Mouse (Mus musculus) kidney, embryonic 14.5 days (tissue): ENCODE data around the gene Cd200r1. TPM values are rescaled to one million over a fixed set of nuclear protein-coding genes. Genes with fewer than 3 reads are reported as not detected.

Source experiments
- ATAC-seq: fragments of 200-750 bp; cut with Nextera tagmentation; 2 replicates; pipeline ENCODE4 v1.8.0; 2017; ENCODE audit warnings: moderate number of reproducible peaks, mild to moderate bottlenecking, moderate TSS enrichment, moderate library complexity; ENCODE audit not compliant: low FRiP score, low TSS enrichment
- H3K27ac ChIP-seq: fragments of 300-500 bp; sonication (generic); 2 replicates; pipeline ENCODE4 v1.5.1; 2014; ENCODE audit warnings: low read depth, mild to moderate bottlenecking, low read length, moderate library complexity, mixed read lengths
- H3K27me3 ChIP-seq: fragments of 300-500 bp; sonication (generic); 2 replicates; pipeline ENCODE4 v1.6.1; 2014; ENCODE audit warnings: mild to moderate bottlenecking, low read length; ENCODE audit not compliant: control insufficient read depth, insufficient read depth
- H3K36me3 ChIP-seq: fragments of 300-500 bp; sonication (generic); 2 replicates; pipeline ENCODE4 v1.6.1; 2014; ENCODE audit warnings: low read length, mixed read lengths; ENCODE audit not compliant: control insufficient read depth, insufficient read depth
- H3K4me1 ChIP-seq: fragments of 300-500 bp; sonication (generic); 2 replicates; pipeline ENCODE4 v1.6.1; 2014; ENCODE audit warnings: low read length, mixed read lengths; ENCODE audit not compliant: control insufficient read depth, insufficient read depth
- H3K4me2 ChIP-seq: fragments of 300-500 bp; sonication (generic); replicated peaks from 2 replicates; pipeline ENCODE4 v1.6.1; 2014; ENCODE audit warnings: low read depth, mild to moderate bottlenecking, low read length
- H3K4me3 ChIP-seq: fragments of 300-500 bp; sonication (generic); 2 replicates; pipeline ENCODE4 v1.5.1; 2014; ENCODE audit warnings: mild to moderate bottlenecking, low read length
- H3K9ac ChIP-seq: fragments of 300-500 bp; sonication (generic); 2 replicates; pipeline ENCODE4 v1.6.1; 2014; ENCODE audit warnings: low read depth, mild to moderate bottlenecking, low read length, moderate library complexity
- H3K9me3 ChIP-seq: fragments of 300-500 bp; sonication (generic); 2 replicates; pipeline ENCODE4 v1.6.1; 2016; ENCODE audit warnings: low read length; ENCODE audit not compliant: control insufficient read depth
- WGBS: fragments of 180-500 bp; shearing (Covaris S2); extraction: QIAGEN DNeasy Blood & Tissue Kit; methylation state at CpG from one replicate; pipeline ENCODE4 v1.1.7; 2014; 5-methylcytosine and 5-hydroxymethylcytosine counted together
- polyA plus RNA-seq: library from polyadenylated mRNA; unstranded; fragments of >200 nt; fragmentation: Nextera tagmentation; extraction: Ambion mirVana; gene quantifications from 2 replicates; pipeline ENCODE4 v1.2.1, GENCODE M21; 2014

The Cd200r1 gene
- polyA plus RNA-seq, 1 experiment from 2014 or later, result 0.69 TPM

GRCm38 (mm10) chr16:44745866-44746562, 19.5 kb upstream of the Cd200r1 start, which contains the start of gene Gtpbp8:
Gene Gtpbp8, minus strand, starts transcription at chr16:44746363.
- Histone ChIP-seq H3K9ac (peak within 1 kb of the TSS; percentile 84), H3K4me2 (peak within 1 kb of the TSS; percentile 56), H3K4me3 (peak within 1 kb of the TSS; percentile 93), H3K9me3 (no peaks in the 10 kb centered on the region), H3K36me3 (peaks cover 12% of the 10 kb centered on the region), H3K27me3 (no peaks in the 10 kb centered on the region), H3K27ac (peak within 1 kb of the TSS; percentile 93), H3K4me1 (peaks cover 5% of the 10 kb centered on the region; the same call in 1 of the 2 replicates)
- peak; percentile 95 for ATAC-seq
- WGBS, result under 1% methylated on average over 47 of the region's 47 CpGs

GRCm38 (mm10) chr16:44748007-44748406, 17.5 kb upstream of the Cd200r1 start:
- Histone ChIP-seq H3K4me1 (peaks cover 5% of the 10 kb centered on the region; the same call in 1 of the 2 replicates), H3K27me3 (no peaks in the 10 kb centered on the region), H3K36me3 (no peaks in the 10 kb centered on the region), H3K4me2 (no peak overlapping the region), H3K4me3 (no peak overlapping the region), H3K9me3 (no peaks in the 10 kb centered on the region), H3K27ac (no peak overlapping the region), H3K9ac (no peak overlapping the region)
- WGBS, result 54% methylated on average over 3 of the region's 3 CpGs
- ATAC-seq, result no peak

DNA sequence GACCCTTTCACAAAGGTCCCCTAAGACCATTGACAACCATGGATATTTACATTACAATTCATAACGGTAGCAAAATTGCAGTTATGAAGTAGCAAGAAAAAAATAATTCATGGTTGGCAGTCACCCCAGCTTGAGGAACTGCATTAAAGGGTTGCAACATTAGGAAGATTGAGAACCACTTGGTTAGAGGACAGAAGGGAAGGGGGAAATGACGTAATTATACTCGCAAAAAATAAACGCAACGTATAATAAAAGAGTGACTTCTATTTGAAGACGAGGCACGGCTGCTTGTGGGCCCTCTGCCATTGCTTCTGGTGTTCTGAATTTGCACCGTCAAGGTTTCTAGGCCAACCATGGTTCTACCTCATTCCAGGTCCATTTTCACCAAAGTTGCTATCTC, 7.8 kb upstream of the Cd200r1 start:
- no peak overlapping the region for H3K4me3 ChIP-seq
- H3K27ac ChIP-seq, result no peak overlapping the region
- no peak overlapping the region for H3K9ac ChIP-seq
- H3K4me1 ChIP-seq, result no peaks in the 10 kb centered on the region
- H3K9me3 ChIP-seq, result no peaks in the 10 kb centered on the region
- WGBS, result 80% methylated on average over 8 of the region's 8 CpGs
- ATAC-seq, result no peak
- H3K27me3 ChIP-seq, result no peaks in the 10 kb centered on the region
- H3K36me3 ChIP-seq, result no peaks in the 10 kb centered on the region
- H3K4me2 ChIP-seq, result no peak overlapping the region

- Histone ChIP-seq H3K9me3 (no peaks in the 10 kb centered on the region), H3K4me2 (no peak overlapping the region), H3K27ac (no peak overlapping the region), H3K4me3 (no peak overlapping the region), H3K36me3 (no peaks in the 10 kb centered on the region), H3K9ac (no peak overlapping the region), H3K27me3 (no peaks in the 10 kb centered on the region), H3K4me1 (no peaks in the 10 kb centered on the region)
- no peak for ATAC-seq
- 68% methylated on average over 1 of the region's 1 CpGs for WGBS
Observed at GRCm38 (mm10) chr16:44761811-44762210, 3.7 kb upstream of the Cd200r1 start.

GRCm38 (mm10) chr16:44766320-44766892, 870 bp downstream of the Cd200r1 start:
- Histone ChIP-seq H3K9ac (no peak overlapping the region), H3K9me3 (no peaks in the 10 kb centered on the region), H3K27ac (no peak overlapping the region), H3K27me3 (no peaks in the 10 kb centered on the region), H3K4me1 (no peaks in the 10 kb centered on the region), H3K4me3 (no peak overlapping the region), H3K36me3 (no peaks in the 10 kb centered on the region), H3K4me2 (no peak overlapping the region)
- WGBS, result 81% methylated on average over 9 of the region's 9 CpGs
- no peak for ATAC-seq

GRCm38 (mm10) chr16:44767506-44767905, 2.0 kb downstream of the Cd200r1 start:
- Histone ChIP-seq H3K4me1 (no peaks in the 10 kb centered on the region), H3K36me3 (no peaks in the 10 kb centered on the region), H3K4me2 (no peak overlapping the region), H3K9ac (no peak overlapping the region), H3K4me3 (no peak overlapping the region), H3K27me3 (no peaks in the 10 kb centered on the region), H3K9me3 (no peaks in the 10 kb centered on the region), H3K27ac (no peak overlapping the region)
- WGBS, result 85% methylated on average over 7 of the region's 7 CpGs
- ATAC-seq, result no peak

DNA sequence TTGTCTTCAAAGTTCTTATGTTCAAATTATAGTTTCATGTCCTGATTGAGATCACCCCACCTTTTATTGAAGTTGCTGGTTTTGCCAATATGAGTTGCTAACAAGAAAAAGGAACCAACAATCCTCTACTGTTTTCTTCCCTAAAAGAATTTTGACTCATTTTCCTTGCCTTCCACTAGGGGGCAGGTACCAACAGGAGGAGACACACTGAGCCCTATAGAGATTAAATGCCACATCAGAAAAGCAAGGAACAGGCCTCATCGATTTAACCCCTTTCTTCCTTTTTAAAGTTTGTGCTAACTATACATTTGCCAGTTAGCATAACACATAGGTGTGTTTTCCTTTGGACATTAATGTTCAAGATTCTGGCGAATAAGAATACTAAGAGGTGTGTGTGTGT, 2.4 kb downstream of the Cd200r1 start:
- Histone ChIP-seq H3K4me2 (no peak overlapping the region), H3K27me3 (no peaks in the 10 kb centered on the region), H3K9ac (no peak overlapping the region), H3K4me1 (no peaks in the 10 kb centered on the region), H3K9me3 (no peaks in the 10 kb centered on the region), H3K4me3 (no peak overlapping the region), H3K27ac (no peak overlapping the region), H3K36me3 (no peaks in the 10 kb centered on the region)
- WGBS, result 51% methylated on average over 2 of the region's 2 CpGs
- 0 out of 2 replicates have a peak, but pooled peaks have one; percentile 20 for ATAC-seq

GRCm38 (mm10) chr16:44772577-44772976, 7.0 kb downstream of the Cd200r1 start:
- Histone ChIP-seq H3K36me3 (no peaks in the 10 kb centered on the region), H3K4me2 (no peak overlapping the region), H3K27me3 (no peaks in the 10 kb centered on the region), H3K27ac (no peak overlapping the region), H3K9me3 (no peaks in the 10 kb centered on the region), H3K9ac (no peak overlapping the region), H3K4me3 (no peak overlapping the region), H3K4me1 (no peaks in the 10 kb centered on the region)
- WGBS, result 72% methylated on average over 6 of the region's 6 CpGs
- no peak for ATAC-seq

DNA sequence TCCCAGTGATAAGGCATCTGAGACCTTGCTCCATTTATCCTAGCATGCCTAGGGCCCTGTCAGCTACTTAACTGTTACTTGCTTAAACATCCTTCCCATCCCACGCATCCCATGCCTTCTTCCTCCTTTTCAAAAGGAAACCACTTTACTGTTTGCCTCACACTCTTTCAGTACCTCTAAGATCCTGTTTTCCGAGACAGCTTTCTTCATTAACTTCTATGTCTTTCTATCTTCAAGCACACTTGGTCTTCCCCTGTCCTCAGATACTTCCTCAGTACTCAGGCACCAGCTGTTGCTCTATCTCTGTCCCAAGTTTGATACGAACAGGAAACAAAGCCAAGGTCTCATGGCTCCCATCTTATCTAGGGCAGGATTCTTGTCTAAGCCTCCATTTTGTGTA, 8.1 kb downstream of the Cd200r1 start:
- no peak overlapping the region for H3K27ac ChIP-seq
- no peak overlapping the region for H3K4me2 ChIP-seq
- no peak for ATAC-seq
- no peak overlapping the region for H3K4me3 ChIP-seq
- H3K36me3 ChIP-seq, result no peaks in the 10 kb centered on the region
- no peaks in the 10 kb centered on the region for H3K9me3 ChIP-seq
- H3K27me3 ChIP-seq, result no peaks in the 10 kb centered on the region
- no peaks in the 10 kb centered on the region for H3K4me1 ChIP-seq
- no peak overlapping the region for H3K9ac ChIP-seq
- WGBS, result 81% methylated on average over 3 of the region's 3 CpGs
